Mouse (Mus musculus): ENCODE data around the gene Cep104. TPM values are rescaled to one million over a fixed set of nuclear protein-coding genes. Genes with fewer than 3 reads are reported as not detected.

The Cep104 gene
- 46.3 TPM for polyA plus RNA-seq (2014; fragmentation: Illumina TruSeq; extraction: RNeasy Lipid Tissue Mini Kit (QIAGEN cat#74804); ENCODE audit: low read depth, low replicate concordance)

GRCm38 (mm10) chr4:153974431-153975291, at the start of gene Cep104, which contains the start of gene Dffb:
TSS of gene Cep104 (plus strand) at chr4:153975194.
TSS of gene Dffb (minus strand) at chr4:153975126.

GRCm38 (mm10) chr4:153956569-153957405, 18.2 kb upstream of the Cep104 start, which contains the start of gene A430005L14Rik:
TSS of gene A430005L14Rik (plus strand) at chr4:153957237.

GRCm38 (mm10) chr4:154011646-154012089, 36.7 kb downstream of the Cep104 start, which contains the start of gene Lrrc47:
TSS of gene Lrrc47 (plus strand) at chr4:154011731.

GRCm38 (mm10) chr4:154025641-154026440, 50.8 kb downstream of the Cep104 start, which contains the start of gene Smim1:
TSS of gene Smim1 (minus strand) at chr4:154026230.

GRCm38 (mm10) chr4:154042577-154042976, 67.6 kb downstream of the Cep104 start, which contains the start of gene Ccdc27:
TSS of gene Ccdc27 (minus strand) at chr4:154042677.

Other genes with a start within 250 kb of the Cep104 start
- gene A430005L14Rik, start 18.0 kb upstream of the Cep104 start, polyA plus RNA-seq (2014; fragmentation: Illumina TruSeq; extraction: RNeasy Lipid Tissue Mini Kit (QIAGEN cat#74804); ENCODE audit: low read depth, low replicate concordance) = 33.3 TPM
- 2.1 TPM for gene Dffb, start 68 bp upstream of the Cep104 start, polyA plus RNA-seq (2014; fragmentation: Illumina TruSeq; extraction: RNeasy Lipid Tissue Mini Kit (QIAGEN cat#74804); ENCODE audit: low read depth, low replicate concordance)
- gene Lrrc47, start 36.5 kb downstream of the Cep104 start, polyA plus RNA-seq (2014; fragmentation: Illumina TruSeq; extraction: RNeasy Lipid Tissue Mini Kit (QIAGEN cat#74804); ENCODE audit: low read depth, low replicate concordance) = 21.1 TPM
- gene Smim1, start 51.0 kb downstream of the Cep104 start, polyA plus RNA-seq (2014; fragmentation: Illumina TruSeq; extraction: RNeasy Lipid Tissue Mini Kit (QIAGEN cat#74804); ENCODE audit: low read depth, low replicate concordance) = 0.59 TPM
- gene Ccdc27, start 67.5 kb downstream of the Cep104 start, polyA plus RNA-seq (2014; fragmentation: Illumina TruSeq; extraction: RNeasy Lipid Tissue Mini Kit (QIAGEN cat#74804); ENCODE audit: low read depth, low replicate concordance) = 21.7 TPM
- not detected for gene Trp73, start 165.0 kb downstream of the Cep104 start, polyA plus RNA-seq (2014; fragmentation: Illumina TruSeq; extraction: RNeasy Lipid Tissue Mini Kit (QIAGEN cat#74804); ENCODE audit: low read depth, low replicate concordance)
- gene Wrap73, start 167.2 kb downstream of the Cep104 start, polyA plus RNA-seq (2014; fragmentation: Illumina TruSeq; extraction: RNeasy Lipid Tissue Mini Kit (QIAGEN cat#74804); ENCODE audit: low read depth, low replicate concordance) = 1.1 TPM
- gene Tprgl, start 185.5 kb downstream of the Cep104 start, polyA plus RNA-seq (2014; fragmentation: Illumina TruSeq; extraction: RNeasy Lipid Tissue Mini Kit (QIAGEN cat#74804); ENCODE audit: low read depth, low replicate concordance) = 127 TPM
- gene Megf6, start 195.5 kb downstream of the Cep104 start, polyA plus RNA-seq (2014; fragmentation: Illumina TruSeq; extraction: RNeasy Lipid Tissue Mini Kit (QIAGEN cat#74804); ENCODE audit: low read depth, low replicate concordance) = 0.04 TPM